Mouse (Mus musculus): ENCODE data around the gene Aaas.
A peak's percentile ranks its signal among the peaks of the same experiment; 100 is the strongest.

Aaas gene

GRCm38 (mm10) chr15:102350138-102350941 lies at the start of gene Aaas:
TSS of gene Aaas (minus strand) at chr15:102350771.
- DNase-seq, result peak; percentile 97

- DNase-seq, result peak; percentile 98
Measured at GRCm38 (mm10) chr15:102399229-102400221, 49.0 kb upstream of the Aaas start.

GRCm38 (mm10) chr15:102398629-102399028 lies 48.1 kb upstream of the Aaas start:
- peak; percentile 32 for DNase-seq

GRCm38 (mm10) chr15:102395061-102395460 lies 44.5 kb upstream of the Aaas start:
- peak; percentile 30 for DNase-seq

- peak; percentile 60 for DNase-seq
Measured at GRCm38 (mm10) chr15:102393584-102394014, 43.0 kb upstream of the Aaas start.

GRCm38 (mm10) chr15:102392520-102392919 lies 41.9 kb upstream of the Aaas start:
- DNase-seq, result no peak

GRCm38 (mm10) chr15:102388942-102389341 lies 38.4 kb upstream of the Aaas start:
- DNase-seq, result no peak

- DNase-seq, result no peak
Measured at GRCm38 (mm10) chr15:102386640-102387039, 36.1 kb upstream of the Aaas start.

GRCm38 (mm10) chr15:102383671-102384070 lies 33.1 kb upstream of the Aaas start:
- no peak for DNase-seq

GRCm38 (mm10) chr15:102381575-102381974 lies 31.0 kb upstream of the Aaas start:
- DNase-seq, result peak; percentile 90

GRCm38 (mm10) chr15:102377810-102378262 lies 27.3 kb upstream of the Aaas start:
- peak; percentile 75 for DNase-seq

GRCm38 (mm10) chr15:102377163-102377543 lies 26.6 kb upstream of the Aaas start:
- peak; percentile 96 for DNase-seq

GRCm38 (mm10) chr15:102376453-102377162 lies 26.0 kb upstream of the Aaas start:
- DNase-seq, result peak; percentile 53

GRCm38 (mm10) chr15:102370727-102371126 lies 20.2 kb upstream of the Aaas start:
- DNase-seq, result no peak

- no peak for DNase-seq
Measured at GRCm38 (mm10) chr15:102369972-102370371, 19.4 kb upstream of the Aaas start.

- DNase-seq, result no peak
Measured at GRCm38 (mm10) chr15:102366733-102367344, 16.3 kb upstream of the Aaas start, which contains the start of gene Sp7. TSS of gene Sp7 (minus strand) at chr15:102367182.

- DNase-seq, result no peak
Measured at GRCm38 (mm10) chr15:102366238-102366637, 15.7 kb upstream of the Aaas start.

GRCm38 (mm10) chr15:102364678-102365077 lies 14.1 kb upstream of the Aaas start:
- DNase-seq, result no peak

- DNase-seq, result no peak
Measured at GRCm38 (mm10) chr15:102362648-102363047, 12.1 kb upstream of the Aaas start.

GRCm38 (mm10) chr15:102358834-102359233 lies 8.3 kb upstream of the Aaas start:
- DNase-seq, result no peak

- DNase-seq, result no peak
Measured at GRCm38 (mm10) chr15:102358126-102358525, 7.6 kb upstream of the Aaas start.
